Mouse (Mus musculus) layer of hippocampus, adult 9-11 months (tissue): ENCODE results near the gene Bmp6.

Experiments
- DNase-seq: peaks from one replicate; pipeline ENCODE4 v3.0.0; 2022

Bmp6 gene

DNA sequence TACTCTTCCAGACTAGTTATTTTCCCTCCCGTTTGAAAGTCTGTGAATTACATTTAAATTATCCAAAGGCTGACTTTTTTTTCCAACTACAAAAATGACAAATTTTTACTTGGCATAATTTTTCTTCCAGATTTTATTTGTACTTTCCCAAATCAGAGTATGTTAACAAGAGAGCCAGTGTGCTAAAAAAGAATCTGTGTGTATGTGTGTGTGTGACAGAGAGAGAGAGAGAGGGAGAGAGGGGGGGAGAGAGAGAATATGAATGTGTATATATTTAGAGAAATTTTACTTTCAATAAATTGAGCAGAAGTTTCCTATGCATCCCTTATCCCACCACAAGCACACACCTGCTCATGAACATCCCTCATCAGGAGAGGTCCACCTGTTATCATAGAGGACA, 9.4 kb downstream of the Bmp6 start:
- DNase-seq: no peak

DNA sequence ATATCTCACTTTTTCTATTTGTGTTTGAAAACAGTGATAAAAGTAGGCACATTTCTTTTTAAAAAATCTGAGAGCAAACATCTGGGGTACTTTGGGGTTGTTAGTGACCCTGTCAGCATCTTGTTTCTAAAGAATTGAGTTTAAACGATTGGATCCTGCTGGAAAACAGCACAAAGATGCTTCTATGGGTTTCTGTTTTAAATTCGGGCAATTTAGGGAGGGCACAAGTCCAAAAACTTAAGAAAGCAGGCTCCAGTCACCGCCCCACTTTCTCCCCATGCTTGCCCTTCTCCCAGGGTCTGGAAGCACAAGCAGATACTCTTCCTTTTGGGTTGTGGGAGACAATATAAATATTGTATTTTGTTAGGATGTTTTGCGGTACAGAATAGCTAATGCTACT, 14.1 kb downstream of the Bmp6 start:
- DNase-seq: no peak

DNA sequence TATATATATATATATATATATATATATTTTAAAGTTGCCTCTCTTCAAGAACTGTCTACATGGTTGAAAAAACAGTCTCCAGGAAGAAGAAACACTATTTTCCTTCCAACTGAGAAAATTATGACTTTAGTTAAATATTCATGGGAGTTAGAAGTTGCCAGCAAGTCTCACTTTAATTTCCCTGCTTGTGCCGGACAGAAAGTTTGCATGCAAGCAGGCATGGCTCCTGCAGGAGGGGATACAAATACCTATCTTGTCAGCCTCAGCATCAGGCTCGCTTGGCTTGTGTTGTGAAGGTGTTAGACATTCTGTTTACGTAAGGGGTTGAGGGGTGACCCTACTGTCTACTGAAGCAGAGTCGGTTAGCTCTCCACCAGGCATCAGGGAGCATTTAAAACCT, 17.8 kb downstream of the Bmp6 start:
- no peak for DNase-seq

DNA sequence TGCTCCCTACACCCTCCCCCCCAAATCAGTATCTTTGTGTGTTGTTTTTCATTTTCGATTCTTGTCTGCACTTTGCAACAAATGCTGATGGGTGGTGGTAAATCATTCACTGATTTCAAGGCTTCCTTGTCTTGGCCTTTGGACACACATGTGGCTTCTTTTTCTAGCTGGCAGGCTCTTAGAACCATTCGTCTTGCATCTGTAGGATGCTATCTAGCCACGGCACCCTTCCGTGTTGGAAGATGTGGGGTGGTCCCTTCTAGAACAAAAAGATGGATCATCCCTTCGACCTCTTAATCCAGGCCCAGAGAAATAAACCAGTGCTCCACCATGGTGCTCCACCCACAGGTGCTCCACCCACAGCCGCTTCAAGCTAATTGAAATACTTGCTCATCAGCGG, 19.0 kb downstream of the Bmp6 start:
- DNase-seq: no peak

DNA sequence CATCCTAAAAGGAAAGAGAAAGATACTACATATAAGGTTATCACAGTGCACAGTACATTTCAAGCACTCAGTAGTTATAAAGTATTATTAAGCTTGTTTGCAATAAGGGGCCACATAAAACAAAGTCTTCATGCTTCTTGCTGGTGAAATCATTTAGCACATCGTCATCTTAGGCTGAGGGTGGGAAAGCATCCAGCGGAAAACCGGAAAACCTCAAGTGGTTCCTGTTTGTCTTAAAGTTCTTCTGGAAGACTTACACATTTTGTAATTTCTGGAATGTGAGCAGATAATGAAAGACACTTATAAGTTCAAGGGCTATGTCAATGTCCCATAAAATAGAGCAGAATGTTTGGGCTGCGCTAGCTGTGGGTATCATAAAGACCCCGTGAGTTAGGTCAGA, 24.7 kb downstream of the Bmp6 start:
- no peak for DNase-seq

DNA sequence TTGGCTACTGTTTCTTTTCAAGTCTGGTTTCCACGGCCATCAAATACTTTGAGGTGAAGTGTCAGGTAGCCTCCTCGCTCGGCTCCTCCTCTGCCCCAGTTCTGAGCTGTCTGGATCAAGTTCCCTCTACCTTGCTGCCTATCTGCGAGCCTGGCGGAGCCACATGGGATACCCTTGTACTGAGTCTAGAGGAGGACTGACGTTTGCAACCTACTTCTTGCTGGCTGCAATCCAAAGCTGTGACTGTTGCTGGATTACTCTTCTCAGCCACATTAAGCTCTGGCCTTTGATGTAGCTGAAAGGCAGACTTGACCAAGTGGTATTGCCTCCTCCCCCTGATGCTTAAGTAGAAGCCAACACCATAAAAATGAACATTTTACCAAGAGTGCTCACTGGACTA, 31.2 kb downstream of the Bmp6 start:
- no peak for DNase-seq

DNA sequence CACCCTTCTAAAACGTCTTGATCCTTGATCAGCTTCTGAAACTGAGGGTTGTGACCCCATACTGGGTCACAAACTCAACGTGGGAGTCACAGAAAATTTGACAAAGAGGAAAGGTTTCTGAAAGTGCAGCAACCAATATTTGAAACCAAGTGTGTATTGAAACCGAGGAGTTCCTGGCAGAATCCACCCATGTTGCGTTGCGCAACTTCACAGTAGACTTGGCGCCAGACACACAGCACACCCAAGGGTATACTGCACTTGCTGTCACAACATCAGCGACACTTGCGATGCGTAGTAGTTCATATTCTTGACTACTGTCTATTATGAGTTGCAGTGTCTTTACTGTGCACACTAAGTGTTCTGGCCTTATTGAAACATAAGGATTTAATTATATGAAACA, 32.4 kb downstream of the Bmp6 start:
- DNase-seq: no peak

DNA sequence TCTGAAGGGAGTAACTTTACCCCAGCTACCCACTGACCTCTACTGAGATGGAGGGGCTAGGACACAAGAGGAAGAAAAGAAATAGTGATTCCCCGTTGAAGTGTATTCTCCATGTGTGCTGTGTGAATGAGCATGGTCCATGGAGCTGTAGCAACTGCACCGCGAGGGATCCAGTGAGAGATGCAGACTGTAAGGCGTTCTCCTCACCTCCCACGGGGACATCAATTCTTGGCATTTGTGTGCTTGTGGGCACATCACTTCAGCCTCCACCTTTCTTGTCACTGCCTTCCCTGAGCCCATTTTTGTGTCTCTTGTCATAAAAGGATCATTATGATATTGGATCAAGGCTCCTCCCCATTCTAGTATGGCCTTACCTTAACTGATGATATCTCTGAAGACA, 34.9 kb downstream of the Bmp6 start:
- no peak for DNase-seq

DNA sequence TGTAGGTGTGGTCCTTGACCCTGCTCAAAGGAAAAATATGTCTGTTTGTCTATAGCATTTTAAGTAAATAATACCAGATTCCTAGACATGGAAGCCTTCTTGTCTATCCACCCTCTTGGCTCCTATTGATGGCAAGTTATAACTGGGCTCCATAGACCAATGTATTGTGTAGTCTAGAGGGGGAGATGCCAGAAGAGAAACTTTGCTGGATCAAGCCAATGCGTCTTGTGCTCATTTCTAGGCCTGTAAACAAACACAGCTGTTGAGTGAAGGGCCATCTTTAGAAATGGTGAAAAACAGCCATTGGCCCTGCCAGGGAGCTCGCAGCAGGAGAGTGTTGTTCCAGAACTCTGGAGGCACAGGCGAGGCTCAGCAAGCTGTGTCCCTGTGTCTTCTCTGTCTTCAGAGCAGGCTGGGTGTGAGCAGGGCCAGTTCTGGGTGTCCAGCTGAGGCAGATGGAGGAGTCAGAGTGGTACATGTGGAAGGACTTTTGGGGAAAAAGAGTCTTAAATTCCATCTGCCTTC, 41.2 kb downstream of the Bmp6 start:
- no peak for DNase-seq

DNA sequence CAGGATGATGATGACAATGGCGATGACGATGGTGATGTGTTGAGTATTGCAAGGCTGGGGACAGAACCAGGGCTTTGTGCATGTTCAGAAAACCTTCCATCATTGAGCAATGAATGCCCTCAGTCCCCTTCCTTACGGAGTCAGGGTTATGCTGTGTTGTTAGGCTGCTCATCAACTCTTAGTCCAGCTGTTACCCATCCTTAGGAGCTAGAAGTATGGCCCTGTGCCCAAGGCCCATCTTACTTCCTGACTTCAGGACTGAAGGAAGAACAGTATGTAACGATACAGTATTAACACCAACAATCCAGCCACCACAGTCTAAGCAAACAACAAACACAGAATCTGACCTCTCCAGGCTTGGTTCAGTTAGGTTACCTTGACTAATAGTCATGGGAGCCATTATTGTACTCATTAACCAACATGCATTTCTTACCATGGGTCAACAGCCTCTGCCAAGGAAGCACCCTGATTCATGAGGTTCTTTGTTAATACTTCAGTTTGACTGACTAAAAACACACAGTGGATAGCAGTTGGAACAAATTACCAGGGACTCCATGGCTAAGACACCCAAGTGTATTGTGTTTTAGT, 42.6 kb downstream of the Bmp6 start:
- DNase-seq: no peak

DNA sequence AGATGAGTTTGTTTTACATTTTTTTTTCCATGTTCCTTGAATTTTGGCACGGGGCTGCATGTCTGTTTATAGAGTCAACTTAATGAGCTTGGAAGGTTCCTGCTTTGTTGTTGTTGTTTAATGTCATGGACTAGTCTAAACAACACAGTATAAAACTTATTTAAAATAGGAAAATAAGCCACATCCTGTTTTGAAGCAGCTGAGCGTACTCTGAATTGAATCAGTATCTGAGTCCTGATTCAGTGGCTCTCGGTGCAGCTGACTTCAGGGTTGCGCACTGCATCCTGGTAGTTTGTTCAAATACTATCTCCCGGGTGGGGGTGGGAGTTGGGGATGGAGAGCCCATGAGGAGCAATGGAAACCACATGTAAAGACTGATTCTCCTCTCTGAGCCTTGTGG, 48.5 kb downstream of the Bmp6 start:
- no peak for DNase-seq

DNA sequence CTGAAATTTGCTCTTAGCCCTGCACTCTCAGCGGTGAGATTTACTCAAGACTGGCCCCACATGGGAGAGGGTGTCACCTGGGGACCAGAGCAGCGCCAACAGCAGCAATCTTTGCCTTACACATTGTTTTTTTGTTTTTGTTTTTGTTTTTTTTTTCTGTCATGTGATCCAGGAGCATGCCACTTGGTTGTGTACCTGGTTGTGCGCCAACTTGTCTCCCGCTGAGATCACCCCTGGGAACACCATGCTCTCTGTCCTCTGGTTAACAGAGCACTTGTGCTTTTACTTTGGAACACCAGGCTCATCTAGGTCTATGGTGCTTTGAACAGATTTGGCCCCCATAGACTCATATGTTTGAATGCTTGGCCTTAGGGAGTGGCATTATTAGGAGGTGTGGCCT, 50.1 kb downstream of the Bmp6 start:
- no peak for DNase-seq

DNA sequence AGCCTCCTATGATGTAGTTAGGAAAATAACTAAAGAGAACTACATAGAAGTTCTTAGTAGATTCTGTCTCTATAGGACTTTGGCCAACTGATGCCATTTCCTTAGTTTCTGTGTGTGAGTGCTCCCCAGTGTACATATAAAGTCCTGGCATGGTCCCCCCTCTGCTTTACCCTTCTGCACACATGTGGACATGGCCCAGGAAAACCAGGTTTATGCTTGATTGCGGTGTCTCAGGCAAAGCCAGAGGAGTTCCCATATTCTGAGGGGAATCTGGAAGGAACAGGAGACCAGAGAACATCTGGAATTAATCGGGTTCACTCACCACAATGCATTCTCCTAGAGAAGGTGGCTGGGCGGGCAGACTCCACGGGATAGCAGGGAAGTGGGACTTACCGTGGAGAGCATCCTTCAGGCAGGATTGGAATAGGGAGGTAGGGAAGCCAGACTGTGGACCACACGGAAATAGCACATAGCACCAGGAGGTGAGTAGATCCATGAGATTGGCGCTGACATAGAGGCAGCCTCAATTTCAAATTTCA, 52.2 kb downstream of the Bmp6 start:
- no peak for DNase-seq

DNA sequence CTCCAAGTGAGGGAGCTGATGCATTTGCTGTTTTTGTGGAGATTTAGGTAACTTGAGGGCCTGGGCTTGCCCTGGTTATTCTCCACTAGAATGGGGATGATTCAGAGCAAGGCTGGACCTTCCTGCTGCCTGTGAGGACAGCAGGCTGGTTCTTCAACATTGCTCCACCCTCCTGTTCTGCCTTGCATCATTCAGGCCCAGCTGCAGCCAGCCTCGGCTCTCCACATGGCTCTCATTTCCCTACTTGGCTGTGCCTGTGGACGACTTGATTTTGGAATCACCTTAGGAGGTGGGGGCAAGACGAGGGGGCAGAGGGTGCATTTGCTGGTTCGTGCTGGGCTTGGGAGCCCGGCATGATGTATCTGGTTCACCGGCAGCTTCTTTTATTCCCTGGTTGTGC, 53.8 kb downstream of the Bmp6 start:
- no peak for DNase-seq

DNA sequence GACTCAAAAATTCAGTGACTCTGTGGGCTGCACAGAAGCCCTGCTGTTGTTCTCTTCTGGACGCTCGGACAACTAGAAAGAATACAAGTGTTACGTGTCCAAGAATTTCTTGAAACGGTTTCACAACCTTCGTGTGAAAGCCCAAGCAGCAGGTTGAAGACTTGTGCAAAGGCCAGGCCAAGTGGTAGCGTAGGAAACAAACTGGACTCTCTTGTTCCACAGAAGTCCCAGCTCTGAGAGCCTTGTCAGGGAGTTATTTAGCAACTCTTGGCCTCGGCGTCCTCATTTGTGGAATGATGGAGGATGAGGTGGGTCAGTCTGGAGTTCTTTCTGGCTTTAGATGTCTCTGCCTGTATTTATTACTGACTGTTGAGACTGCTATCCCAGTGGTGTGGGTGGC, 55.8 kb downstream of the Bmp6 start:
- no peak for DNase-seq

DNA sequence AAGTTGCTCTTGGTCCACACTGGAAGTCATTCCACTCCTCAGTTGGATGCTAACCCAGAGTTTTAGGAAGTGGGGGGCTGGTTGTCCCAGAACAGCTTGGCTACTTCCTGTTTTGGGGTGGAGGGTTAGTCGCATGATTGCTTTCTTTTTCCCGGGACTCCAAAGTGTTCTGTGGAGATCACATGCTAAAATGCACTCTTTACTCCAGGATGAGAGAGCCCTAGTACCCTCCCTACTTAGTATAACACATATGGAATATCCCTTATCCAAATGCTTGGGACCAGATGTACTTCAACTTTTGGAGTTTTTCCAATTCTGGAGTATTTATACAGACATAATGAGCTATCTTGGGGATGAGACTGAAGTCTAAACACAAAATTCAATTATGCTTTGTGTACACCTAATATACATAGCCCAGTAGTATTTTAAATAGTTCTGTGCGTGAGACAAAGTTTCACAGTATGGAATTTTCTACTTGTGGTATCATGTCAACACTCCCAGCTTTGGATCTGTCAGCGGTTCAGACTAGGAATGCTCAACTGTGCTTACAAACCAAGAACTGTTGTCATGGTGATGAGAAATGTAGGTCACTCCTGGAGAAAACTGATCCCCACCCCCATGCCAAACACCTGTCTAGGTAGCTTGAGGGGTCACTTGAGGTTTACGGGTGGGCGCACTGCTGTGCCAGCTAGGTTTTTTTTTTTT, 62.9 kb downstream of the Bmp6 start:
- no peak for DNase-seq

DNA sequence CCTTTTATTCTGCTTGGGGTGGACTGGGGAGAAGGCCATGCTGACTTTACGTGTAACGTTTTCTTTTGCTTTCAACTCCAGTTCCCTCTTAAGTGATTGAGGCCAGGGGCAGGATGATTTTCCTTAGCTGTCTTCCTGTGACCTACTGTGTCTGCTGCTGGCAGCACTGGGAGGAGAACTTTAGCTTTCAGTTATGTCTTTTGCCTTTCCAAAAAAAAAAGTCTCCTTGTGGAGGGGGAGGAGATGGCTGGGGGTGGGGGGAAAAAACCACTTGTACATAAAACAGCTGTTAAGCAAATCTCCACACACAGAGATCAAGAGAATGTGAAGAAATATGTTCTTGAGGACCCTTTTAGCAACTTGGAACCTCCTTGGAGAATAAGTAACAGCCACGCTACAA, 63.7 kb downstream of the Bmp6 start:
- no peak for DNase-seq

DNA sequence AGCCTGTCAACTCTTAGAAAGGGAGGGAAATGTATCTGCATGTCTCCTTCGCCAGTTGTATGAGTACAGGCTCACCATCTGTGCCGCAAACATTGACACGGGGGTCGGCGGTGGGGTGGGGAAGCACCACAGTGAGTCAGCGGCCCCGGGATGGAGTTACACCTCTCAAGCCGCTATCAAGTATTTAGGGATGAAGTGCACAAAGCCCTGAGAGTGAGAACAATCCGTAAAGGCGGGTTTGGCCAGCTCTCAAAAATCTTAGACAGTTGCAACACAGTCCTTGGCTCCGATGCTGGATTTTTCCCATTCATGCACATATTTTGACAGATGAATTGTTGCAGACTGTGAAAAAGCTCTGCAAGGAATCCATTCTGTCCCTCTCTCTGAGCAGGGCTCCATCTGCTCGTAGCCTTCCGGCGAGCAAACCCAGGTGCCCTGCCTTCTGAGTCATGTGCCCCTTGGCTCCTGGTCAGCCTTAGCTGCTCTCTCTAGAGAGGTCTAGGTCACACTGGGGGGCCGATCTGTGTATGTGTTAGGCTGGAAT, 65.5 kb downstream of the Bmp6 start:
- DNase-seq: peak; percentile 72

DNA sequence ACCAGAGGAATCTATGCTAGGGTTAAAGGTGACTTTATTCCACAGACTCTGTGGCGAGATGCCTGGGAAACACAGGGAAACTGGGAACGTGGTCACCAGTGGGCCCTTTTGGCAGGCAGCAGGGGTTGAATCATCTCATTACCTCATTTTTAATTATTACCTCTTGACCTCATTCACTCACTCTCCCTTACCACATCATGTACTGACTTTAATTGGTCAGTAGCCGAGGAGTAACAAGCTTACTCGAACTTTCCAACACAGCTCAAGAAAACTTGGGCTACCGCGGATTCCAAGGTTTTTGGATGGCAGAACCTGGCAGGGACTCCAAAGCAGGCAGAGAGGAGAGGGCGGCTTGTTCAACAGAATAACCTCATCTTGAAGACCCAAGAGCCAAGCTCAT, 74.9 kb downstream of the Bmp6 start:
- DNase-seq: no peak

DNA sequence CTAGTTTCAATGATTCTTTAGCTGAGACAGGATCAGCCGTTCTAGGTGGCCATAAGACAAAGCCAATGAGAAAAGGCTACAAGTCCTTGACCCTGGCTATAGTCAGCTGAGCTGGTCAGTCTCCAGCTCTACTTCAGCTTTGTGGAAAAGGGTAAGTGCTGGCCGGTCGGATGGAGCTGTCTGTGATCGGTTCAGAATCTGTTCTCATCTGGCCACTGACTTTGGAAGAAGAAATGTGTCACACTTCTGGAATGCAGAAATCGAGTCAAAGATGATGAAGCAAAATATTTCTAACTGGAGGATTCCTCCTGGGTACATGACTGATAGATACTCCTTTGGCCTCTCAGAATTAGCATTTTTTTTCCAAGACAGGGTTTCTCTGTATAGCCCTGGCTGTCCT, 77.6 kb downstream of the Bmp6 start:
- DNase-seq: no peak

DNA sequence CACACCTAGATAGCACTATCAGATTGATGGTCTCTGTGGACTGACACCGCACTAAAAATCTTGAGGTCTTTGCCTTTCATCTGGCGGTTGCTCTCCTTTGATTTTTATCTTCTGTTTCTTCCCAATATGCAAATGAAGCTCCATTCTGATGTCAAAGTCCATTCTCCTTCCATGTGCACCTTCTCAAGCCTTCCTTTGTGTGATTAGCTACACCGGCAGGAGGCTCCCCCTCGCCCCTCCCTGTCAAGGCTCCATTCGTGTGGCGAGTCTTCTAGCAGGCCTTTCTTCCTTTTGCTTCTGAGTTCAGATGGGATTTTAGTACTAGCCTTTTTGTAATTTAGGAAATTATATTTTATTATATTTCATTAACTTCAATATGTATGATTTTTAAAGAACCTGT, 80.4 kb downstream of the Bmp6 start:
- no peak for DNase-seq

DNA sequence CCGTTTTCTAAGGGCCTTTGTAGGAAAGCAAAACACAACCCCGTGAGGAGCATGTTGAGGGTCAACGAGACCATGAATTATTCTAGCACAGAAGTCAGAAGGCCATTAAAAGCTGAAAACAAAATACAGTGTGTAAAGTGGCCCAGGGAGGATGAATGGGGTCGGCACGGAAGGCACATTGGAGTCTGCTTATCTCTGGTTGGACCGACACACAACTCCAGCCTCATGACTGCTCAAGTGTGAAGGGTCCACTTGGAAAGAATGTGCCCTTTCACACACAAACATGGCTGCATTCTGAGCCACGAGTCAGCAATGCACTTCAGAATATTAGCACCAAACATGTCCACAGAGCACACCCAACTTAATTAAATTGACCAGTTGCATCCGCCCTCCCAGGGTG, 84.8 kb downstream of the Bmp6 start:
- DNase-seq: no peak

DNA sequence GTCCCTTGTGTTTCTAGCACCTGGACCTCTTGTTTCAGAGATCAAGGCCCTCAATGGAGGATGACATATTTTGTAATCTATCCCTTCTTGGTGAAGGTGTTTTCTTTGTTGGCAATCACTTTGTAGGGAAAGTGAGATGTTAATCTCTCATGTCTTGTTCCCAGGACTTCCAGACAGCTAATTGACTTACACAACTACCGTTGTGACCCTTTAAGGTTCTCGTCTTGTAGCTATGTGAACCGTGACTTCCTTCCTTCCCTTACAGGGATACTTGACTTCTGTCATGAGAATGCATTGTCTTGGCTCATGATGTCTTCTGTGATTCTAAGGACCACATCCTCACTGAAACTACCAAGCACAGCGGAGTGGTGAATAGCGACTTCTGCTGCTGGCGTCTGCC, 85.2 kb downstream of the Bmp6 start:
- DNase-seq: no peak

DNA sequence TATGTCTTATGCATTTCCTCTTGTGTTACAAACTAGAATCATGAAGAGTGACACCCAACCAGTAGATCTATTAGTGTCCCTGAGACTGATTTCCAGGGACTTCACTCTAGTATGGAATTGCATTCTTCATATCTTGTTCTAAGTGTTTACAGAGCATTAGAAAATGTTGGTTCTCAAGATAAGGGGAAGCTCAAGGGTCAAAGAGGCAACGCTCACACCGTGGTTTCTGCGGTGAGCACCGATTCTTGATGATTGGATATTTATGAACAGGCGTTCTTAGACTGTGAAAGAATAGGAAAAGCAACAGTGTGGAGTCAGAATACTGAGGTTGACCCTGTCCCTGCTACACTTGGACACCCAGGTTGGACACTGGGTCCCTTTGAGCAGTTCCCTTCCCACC, 89.9 kb downstream of the Bmp6 start:
- no peak for DNase-seq

DNA sequence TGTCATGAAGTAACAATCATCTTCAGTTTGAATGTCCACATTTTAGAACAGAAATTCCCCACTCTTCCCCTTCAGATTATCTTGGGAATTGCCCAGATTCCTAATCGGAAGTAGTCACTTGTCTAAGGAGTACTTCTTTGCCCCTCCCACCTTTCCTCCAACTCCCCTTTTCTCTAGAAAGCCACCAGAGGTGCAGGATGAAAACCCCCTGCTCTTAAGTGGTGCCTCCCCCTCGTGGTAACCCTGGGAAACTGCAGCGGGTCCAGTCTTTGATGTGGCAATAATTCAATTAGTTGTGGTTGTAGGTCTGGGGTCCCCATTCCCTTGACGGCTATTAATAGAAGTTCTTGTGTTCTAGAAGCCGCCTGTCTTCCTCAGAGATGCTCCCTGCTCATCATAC, 93.0 kb downstream of the Bmp6 start:
- no peak for DNase-seq
